Mouse (Mus musculus) T-cell, adult 2 months (primary cell): ENCODE data around the gene Gnas.
A peak's percentile ranks its signal among the peaks of the same experiment; 100 is the strongest.
"Not testable (repeated sequence)": the region's sequence is repeated elsewhere in the genome, so short reads cannot be mapped to it uniquely, and the experiment has no call there.

Source experiments
- DNase-seq: peaks from one replicate; pipeline ENCODE4 v3.0.0; 2022; ENCODE audit warnings: low spot score

Gene Gnas

DNA sequence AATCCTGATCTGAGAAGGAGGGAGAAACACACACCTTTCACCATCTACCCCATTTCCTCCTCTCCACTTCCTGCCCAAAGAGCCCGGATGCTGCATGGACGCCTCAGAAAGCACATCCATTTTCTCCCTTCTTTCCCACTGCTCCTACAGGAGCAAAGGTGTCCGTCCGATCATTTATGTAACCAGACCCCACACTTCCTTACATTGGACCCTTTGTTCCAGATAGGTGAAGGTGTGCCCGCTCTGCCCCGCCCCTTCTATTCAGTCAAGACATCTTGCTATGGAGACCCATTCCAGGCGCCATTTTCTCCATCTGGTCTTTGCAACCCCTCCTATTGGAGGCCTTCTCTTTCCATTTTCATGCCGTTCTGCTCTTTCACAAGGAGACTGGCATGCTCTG is 10.3 kb downstream of the Gnas start:
- no peak for DNase-seq

DNA sequence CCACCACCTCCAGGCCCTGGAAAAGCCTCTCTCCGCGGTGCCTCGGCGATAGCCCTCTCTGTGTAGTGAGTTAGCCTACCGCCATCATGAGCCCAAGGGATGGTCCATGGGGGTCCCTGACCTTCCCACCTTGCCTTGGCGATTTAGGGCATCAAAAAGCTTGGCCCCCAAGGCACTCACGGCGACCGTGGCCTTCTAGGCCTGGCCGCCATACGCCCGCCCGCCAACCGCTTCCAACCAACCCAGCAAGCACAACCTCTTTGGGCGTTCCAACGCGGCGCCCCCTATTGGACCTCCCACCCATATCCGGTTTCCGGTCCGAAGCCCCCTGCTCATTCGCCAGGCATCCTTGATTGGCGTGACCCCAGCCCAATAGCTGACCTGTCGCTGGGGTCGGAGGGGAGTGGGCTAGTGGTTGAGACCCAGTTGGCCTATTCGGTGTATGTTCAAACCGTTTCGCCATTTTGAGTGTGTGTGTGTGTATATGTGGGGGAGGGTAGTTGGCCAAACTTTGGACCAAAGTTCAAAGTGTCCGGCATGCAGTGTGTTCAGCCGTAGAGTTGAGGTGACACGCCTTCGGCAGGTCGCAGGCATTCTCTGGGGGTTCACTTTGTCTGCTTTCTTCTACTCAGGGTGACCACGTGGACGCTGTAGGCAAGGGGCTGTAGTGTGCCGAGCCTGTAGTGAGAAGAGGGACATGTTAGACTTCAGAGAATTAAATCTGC is 11.2 kb downstream of the Gnas start:
- DNase-seq: peak; percentile 46

DNA sequence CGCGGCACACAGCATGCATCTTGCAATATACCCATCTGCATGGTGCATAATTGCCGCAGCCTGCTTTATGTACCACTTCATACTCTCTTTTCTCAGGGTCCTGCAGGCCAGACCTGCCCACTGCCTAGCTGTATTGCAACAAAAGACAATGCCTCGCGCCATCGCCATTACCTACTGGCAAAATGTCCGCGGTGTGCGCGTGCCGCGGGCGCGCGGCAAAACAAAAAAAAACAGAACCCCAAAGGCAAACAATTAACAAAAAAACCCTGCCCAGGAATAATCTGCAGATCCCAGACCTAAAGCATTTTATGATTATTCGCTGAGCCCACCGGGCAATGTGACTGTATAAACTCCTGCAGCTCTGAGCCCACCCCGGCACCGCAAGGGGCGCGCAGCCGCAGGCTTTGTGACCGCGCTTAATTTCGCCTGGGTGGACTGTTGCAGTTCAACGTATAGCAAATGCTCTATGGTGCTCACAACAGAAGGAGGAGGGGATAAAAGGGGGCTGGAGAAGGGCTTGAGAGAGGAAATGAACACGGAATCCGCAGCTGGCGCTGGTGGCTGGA is 11.9 kb downstream of the Gnas start:
- no peak for DNase-seq

DNA sequence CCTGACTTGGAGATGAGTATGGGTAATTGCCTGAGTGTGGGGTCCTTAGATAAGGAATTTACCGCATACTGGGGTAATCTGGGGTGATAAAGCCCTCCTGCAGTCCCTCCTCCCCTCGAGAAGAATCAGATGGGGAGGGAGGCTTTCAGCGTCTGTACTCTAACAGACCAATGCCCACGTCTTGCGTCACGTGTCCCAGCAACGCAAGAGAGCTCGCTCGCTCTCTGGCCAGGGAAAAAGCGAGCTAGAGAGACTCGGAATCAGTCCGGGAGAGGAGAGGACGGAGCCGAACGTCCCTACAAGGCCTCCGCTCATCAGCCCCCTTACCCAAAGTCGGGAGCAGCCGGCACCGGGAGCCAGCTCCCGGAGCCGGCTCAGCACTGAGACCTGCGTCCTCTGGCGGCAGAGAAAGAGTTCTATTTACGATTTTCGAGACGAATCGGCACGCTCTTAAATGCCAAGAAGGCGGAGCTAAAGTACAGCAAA is 13.0 kb downstream of the Gnas start:
- DNase-seq: no peak

DNA sequence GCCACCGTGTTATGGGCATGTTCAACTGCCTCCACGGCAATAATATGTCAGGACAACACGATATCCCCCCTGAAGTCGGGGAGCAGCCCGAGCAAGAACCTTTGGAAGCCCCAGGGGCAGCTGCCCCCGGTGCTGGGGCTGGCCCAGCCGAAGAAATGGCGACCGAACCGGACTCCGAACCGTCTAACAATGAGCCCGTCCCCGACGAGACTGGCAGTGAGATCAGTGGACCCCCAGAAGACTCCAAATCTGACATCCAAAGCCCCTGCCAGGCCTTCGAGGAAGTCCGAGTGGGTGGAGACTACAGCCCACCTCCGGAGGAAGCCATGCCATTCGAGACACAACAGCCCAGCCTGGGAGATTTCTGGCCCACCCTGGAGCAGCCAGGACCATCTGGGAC is 13.7 kb downstream of the Gnas start:
- DNase-seq: no peak

DNA sequence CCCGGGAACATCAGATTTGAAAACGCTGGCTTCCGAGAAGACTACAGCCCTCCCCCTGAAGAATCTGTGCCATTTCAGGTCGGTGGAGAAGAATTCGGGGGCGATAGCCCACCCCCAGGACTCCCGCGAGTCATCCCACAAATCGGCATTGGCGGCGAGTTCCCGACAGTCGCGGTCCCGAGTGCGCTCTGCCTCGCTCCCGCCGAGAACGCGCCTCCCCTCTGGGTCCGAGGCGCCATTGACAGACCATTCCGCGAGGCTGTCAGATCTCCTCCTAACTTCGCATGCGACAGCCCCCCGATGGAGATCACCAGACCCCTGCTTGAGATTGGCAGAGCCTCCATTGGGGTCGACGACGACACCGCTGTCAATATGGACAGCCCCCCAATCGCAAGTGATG is 14.4 kb downstream of the Gnas start:
- DNase-seq: no peak

DNA sequence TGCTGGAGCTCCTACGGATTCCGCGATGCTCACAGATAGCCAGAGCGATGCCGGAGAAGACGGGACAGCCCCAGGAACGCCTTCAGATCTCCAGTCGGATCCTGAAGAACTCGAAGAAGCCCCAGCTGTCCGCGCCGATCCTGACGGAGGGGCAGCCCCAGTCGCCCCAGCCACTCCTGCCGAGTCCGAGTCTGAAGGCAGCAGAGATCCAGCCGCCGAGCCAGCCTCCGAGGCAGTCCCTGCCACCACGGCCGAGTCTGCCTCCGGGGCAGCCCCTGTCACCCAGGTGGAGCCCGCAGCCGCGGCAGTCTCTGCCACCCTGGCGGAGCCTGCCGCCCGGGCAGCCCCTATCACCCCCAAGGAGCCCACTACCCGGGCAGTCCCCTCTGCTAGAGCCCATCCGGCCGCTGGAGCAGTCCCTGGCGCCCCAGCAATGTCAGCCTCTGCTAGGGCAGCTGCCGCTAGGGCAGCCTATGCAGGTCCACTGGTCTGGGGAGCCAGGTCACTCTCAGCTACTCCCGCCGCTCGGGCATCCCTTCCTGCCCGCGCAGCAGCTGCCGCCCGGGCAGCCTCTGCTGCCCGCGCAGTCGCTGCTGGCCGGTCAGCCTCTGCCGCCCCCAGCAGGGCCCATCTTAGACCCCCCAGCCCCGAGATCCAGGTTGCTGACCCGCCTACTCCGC is 15.1 kb downstream of the Gnas start:
- no peak for DNase-seq

DNA sequence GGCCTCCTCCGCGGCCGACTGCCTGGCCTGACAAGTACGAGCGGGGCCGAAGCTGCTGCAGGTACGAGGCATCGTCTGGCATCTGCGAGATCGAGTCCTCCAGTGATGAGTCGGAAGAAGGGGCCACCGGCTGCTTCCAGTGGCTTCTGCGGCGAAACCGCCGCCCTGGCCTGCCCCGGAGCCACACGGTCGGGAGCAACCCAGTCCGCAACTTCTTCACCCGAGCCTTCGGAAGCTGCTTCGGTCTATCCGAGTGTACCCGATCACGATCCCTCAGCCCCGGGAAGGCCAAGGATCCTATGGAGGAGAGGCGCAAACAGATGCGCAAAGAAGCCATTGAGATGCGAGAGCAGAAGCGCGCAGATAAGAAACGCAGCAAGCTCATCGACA is 15.6 kb downstream of the Gnas start:
- DNase-seq: no peak

DNA sequence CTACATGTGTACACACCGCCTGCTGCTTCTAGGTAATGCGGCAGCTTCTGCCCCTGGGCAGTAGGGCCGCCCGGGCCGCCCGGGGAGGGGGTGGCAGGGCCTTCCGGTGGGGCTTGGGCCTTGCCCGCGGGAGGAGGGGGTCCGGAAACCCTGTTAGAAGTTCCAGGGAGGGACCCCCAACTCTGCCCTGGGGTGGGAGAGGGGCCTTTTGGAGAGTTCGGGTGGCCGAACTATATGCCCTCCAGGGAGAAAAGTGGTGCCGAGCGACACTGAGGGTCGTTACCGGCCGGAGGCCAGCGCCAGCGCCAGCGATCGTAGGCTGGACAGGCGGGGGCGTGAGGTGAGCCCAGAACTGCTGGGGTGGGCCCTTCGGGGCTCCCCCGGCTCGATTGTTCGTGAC is 16.1 kb downstream of the Gnas start:
- no peak for DNase-seq

DNA sequence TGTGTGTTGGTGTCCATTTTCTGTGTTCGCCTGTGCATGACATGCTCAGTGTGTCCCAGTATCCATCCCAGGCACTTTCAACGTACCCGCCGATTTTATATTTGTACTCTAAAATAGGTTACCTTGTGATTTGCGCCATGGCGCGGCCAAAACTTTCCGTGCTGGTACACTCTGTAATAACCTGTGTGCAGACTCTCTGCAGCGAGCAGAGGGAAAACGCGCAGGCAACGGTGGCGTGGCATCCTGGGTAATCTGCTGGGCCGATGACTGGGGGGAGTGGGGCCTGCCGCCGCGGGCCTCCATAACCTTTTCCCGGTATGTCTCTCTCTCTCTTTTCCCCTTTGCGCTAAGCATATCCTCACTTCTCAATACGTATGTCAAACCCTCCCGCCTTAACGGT is 16.5 kb downstream of the Gnas start:
- no peak for DNase-seq

DNA sequence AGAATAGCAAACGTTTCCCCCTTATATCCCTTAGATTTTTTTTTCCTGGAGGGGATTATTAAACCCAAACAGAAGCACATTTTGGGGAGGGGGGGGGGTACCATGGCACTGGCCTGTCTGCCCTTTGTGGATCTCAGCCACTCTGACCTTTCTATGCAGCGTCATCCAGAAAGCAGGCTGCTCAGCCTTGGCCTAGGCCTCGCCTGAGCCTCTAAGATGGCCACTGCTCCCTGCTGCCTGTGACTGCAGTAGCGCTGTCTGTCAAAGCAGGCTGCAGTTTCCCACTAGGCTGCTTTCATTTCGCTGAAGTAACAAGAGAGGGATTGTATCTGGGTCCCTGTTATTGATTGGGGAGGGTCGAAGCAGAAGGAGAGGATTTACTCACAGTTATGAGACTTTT is 18.4 kb downstream of the Gnas start:
- no peak for DNase-seq

DNA sequence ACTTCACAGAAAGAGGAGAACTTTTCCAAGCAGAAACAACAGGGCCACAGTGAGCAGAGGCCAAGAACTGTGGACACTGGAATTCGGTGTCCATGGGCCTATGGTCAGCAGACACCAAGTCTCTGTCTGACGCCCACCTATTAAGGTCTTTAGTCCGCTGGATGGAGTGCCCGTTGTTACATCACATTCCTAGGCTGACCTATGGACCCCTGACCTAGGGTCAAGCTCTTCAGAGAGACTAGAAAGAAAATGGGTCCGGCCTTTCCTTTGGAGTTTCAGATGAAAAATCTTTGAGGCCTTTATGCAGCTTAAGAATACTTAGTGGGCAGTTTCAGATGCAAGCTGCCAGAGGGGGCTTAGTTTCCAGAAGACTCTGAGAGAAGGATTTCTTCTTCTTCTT is 21.5 kb downstream of the Gnas start:
- no peak for DNase-seq

DNA sequence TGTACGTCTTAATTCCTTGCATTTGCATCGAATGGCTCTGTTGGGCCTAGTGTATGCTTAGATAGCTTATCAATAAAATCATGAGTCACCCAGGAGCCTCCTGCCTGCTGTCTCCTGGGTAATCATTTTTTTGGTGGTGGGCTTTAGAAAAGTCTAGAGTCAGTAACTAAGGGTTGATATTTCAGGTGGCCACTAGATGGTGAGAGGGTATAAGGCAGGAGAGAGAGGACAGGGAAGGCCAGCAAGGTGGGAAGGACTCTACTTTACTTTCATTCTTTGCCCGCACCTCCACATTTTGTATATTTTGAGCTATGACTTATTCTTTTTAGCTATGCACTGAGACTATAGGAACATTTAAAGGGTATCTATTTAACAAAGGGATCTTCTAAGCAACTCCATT is 23.8 kb downstream of the Gnas start:
- DNase-seq: no peak

DNA sequence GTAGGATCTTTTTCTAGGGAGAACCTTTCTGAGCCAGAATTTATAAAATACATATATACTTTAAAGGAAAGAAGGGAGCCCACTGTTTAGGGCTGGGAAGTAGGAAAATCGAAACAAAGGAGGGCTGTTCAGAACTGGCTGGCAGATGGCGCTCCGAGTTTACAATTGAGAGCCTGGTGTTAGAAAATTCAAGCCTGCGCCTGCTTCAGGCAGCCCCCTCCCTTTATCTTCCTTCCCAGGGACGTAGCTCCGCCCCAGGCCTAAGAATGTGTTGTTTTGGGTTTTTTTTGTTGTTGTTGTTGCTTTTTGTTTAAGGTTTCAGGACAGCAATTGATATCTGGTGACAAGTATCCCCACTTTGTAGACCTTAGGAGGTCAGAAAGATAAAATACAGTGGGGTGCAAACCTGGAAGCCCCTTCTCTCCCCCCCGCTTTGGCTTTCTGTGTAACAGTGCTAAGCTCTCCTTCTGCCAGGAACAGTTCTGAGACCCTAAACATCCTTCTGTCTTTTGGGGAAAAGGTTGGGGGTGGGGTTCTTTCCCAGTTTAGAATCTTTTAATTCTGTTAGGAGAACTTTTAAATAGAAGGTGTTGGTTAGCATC is 26.9 kb downstream of the Gnas start:
- no peak for DNase-seq

DNA sequence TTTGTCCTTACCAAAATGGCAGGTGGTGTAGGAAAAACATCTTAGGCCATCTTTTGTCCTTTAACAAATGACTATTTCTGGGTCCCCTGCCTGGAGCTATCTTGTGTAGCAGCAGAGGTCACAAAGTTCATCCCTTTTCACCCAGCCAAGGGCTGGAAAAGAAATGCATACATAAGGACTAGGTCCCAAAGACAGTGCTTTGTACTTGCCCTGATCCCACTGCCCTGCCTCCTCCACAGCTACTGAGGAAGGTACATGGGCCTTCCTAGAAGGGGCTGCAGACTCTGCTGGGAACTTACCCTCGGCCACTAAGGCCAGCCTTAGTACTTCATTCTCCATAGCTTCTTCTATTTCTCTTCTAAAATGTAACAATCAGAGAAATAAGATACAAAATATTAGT is 27.5 kb downstream of the Gnas start:
- DNase-seq: no peak

DNA sequence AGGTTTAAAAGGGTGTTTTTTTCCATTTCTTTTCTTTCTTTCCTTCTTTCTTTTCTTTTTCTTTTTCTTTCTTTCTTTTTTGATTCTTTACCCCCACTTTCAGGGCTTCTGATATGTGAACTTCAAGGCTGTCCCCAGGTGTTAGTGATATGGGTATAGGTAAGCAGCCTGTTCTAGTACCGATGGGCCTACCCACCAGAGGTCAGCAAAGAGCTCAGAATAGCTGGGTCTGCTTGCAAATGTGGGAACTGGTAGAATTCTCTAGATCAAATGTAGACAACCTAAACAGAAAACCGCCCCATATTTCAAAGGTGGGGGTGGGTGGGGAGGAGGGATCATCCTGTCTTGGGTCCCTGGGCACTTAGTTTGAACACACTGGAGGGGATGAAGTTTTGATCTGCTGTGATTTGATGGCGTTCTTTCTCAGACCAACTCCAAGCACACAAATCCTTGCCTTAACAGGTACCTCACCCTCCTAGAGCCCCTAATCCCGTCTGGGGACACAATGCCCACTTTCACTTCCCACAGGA is 28.1 kb downstream of the Gnas start:
- peak; percentile 74 for DNase-seq

DNA sequence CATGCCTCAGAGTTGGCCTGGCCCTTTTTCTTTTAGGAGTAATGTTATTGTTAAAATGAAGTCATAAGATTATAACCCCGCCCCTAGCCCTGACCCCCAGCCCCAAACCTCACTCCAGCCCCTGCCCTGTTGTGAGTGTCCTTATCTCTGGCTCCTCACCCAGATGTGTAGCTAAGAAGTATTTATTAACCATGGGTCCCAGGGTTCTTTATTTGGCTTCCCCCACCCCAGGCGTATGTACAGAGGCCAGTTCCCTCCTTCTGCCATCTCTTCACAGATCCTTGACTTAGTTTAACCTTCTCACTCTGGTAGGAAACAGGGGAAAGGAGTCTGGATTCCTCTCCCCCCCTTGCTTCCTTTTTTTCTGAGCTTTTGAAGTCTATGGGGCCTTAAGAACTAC is 28.5 kb downstream of the Gnas start:
- no peak for DNase-seq

DNA sequence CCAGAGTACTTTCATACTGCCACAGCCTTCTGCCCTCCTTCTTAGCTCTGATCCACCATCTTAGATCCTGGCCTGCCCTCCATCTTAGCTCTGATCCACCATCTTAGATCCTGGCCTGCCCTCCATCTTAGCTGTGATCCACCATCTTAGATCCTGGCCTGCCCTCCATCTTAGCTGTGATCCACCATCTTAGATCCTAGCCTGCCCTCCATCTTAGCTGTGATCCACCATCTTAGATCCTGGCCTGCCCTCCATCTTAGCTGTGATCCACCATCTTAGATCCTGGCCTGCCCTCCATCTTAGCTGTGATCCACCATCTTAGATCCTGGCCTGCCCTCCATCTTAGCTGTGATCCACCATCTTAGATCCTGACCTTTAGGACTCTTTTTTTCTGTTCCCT is 31.3 kb downstream of the Gnas start:
- not testable (repeated sequence) for DNase-seq

DNA sequence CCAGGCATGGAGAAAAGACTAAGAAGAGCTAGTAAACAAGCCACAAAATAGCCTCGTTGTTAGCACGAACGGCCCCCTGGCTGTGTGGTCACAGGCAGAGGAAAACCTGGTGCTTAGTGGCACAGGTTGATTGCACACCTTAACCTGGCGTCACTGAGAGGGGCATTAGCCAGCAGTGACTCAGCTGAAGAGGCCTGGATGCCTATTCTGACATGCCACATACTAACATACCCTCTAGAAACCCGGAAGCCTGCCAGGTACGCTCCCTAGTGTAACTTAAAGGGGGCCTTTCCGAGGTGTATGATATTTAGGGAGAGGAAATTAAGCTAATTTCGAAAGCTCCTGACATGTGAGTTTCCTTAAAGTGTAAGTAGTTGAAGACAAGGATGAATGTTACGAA is 32.5 kb downstream of the Gnas start:
- no peak for DNase-seq

DNA sequence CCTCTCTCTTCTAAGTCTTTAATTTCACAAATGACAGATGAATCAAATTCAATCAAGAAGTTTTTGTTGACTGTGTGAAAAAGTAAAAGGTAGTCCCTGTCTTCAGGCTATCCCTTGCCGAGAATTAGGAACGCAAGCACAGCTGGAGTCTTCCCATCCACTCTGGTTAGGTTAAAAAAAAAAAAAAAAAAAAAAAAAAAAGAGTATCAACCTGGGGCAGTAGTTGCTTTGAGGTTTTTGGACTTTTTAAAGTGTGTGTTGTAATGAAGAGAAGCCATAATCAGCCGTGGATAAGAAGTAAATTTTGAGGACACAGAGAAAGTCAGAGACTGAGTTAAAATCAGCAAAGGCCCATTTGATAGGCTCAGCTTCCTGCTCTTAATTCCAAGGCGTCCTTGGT is 41.9 kb downstream of the Gnas start:
- no peak for DNase-seq

DNA sequence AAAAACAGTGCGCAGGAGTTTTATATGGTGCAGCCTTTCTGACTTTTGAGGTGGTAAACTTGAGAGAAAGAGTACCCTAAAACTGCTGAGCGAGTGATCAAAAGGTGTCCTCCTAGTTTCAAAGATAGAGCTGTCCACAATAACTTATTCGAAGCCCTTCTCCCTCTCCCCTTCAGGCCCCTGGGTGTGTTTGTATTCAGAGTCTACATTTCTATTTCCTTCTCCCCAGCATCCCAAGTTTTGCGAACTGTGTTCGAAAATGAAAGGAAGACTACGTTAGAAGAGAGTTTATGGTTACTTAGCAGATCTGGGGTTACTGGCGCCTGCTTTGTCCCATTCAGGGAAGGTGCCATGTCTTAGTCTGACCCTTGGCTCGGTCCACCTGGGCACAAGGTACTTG is 42.4 kb downstream of the Gnas start:
- no peak for DNase-seq

DNA sequence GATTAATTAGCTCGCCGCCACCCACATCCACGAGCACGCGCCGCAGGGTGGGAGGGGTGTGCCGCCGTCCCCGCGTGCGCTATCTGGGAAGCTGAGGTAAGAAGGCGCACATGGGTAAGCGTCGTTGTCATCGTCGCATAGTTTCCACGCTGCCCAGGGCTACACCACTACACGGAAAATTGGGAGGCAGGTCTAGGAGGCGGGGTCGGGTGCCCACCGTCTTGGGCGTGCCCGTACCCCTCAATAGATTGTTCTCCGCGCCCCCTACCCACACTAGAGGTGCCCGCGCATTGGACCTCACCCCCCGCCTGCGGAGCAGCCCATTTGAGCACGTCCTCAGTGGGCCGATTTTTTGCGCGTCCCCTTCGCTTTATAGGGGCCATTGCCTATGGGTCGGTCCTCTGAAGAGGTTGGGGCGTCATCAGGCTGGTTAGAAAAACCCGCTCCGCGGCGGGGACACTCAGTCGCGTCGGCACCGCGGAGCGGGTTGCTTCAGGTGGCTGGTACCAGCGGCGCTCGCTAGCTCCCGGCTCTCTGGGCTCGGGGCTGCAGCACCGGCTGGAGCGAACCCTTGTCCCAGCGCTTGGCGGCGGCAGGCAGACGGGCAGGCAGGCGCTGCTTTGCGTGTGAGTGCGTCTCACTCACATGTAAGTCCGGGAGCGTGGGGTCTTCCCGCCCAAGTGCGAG is 43.3 kb downstream of the Gnas start:
- peak; percentile 73 for DNase-seq
